9 mouse cellular contexts compared by ENCODE assay signal in genomic region chr1:23705489-23705888, GRCm38 (mm10). TPM values are rescaled to one million over a fixed set of nuclear protein-coding genes. Genes with fewer than 3 reads are reported as not detected.
DNase-seq lines count a peak whose midpoint lies in the region; ATAC-seq and TF ChIP-seq lines count a peak whose summit lies in the region.
"Had no signal": no experiment of that assay in that cellular context is flagged by ENCODE, and none has a peak within 500 bp of the region (broad histone marks: within the 10 kb centered on the region; RNA-seq: fewer than 3 reads in every experiment).

No protein-coding gene starts in this region.

- no peak overlapping the region for H3K4me3 ChIP-seq in liver, adult 2 months (ENCODE audit: insufficient read depth, low read depth, low read length)
- no peak overlapping the region for H3K4me3 ChIP-seq in liver, embryonic 11.5 days (ENCODE audit: low read depth, low read length)
- H3K4me3 ChIP-seq in forebrain, embryonic 12.5 days (replicated peaks) = no peak overlapping the region
- no peak overlapping the region for H3K4me3 ChIP-seq in kidney, adult 2 months (ENCODE audit: insufficient read depth, low read depth, low read length)
- no peak overlapping the region for H3K4me3 ChIP-seq in neural tube, embryonic 14.5 days (ENCODE audit: low read depth, low read length)
- H3K4me3 ChIP-seq: embryonic facial prominence, embryonic 12.5 days had no signal

- H3K79me2 ChIP-seq in liver, adult 2 months (ENCODE audit: control insufficient read depth, insufficient read depth, low read length) = no peaks in the 10 kb centered on the region

- no peaks in the 10 kb centered on the region for H3K36me3 ChIP-seq in liver, adult 2 months (ENCODE audit: control insufficient read depth, insufficient read depth, low read length)
- no peaks in the 10 kb centered on the region for H3K36me3 ChIP-seq in liver, embryonic 11.5 days (ENCODE audit: control insufficient read depth, insufficient read depth, low read length)
- no peaks in the 10 kb centered on the region for H3K36me3 ChIP-seq in forebrain, embryonic 12.5 days (replicated peaks)
- H3K36me3 ChIP-seq in kidney, adult 2 months (ENCODE audit: control insufficient read depth, insufficient read depth, low read length) = no peaks in the 10 kb centered on the region
- no peaks in the 10 kb centered on the region for H3K36me3 ChIP-seq in neural tube, embryonic 14.5 days (ENCODE audit: control insufficient read depth, insufficient read depth, low read length)
- H3K36me3 ChIP-seq: embryonic facial prominence, embryonic 12.5 days had no signal

- H3K4me1 ChIP-seq in liver, adult 2 months (ENCODE audit: control insufficient read depth, insufficient read depth, low read length) = no peaks in the 10 kb centered on the region
- no peaks in the 10 kb centered on the region for H3K4me1 ChIP-seq in liver, embryonic 11.5 days (replicated peaks; ENCODE audit: control insufficient read depth, insufficient read depth, low read length)
- no peaks in the 10 kb centered on the region for H3K4me1 ChIP-seq in forebrain, embryonic 12.5 days
- no peaks in the 10 kb centered on the region for H3K4me1 ChIP-seq in kidney, adult 2 months (ENCODE audit: control insufficient read depth, insufficient read depth, low read length)
- no peaks in the 10 kb centered on the region for H3K4me1 ChIP-seq in neural tube, embryonic 14.5 days (ENCODE audit: control insufficient read depth, insufficient read depth, low read length)
- H3K4me1 ChIP-seq: embryonic facial prominence, embryonic 12.5 days had no signal

- no peaks in the 10 kb centered on the region for H3K9me3 ChIP-seq in liver, embryonic 11.5 days (ENCODE audit: control insufficient read depth, low read length)
- no peaks in the 10 kb centered on the region for H3K9me3 ChIP-seq in forebrain, embryonic 12.5 days
- no peaks in the 10 kb centered on the region for H3K9me3 ChIP-seq in neural tube, embryonic 14.5 days (ENCODE audit: control insufficient read depth, low read length)
- H3K9me3 ChIP-seq: embryonic facial prominence, embryonic 12.5 days had no signal

- 14% methylated on average over 6 of the region's 6 CpGs for WGBS in liver, adult 2 months
- WGBS in liver, embryonic 11.5 days = 28% methylated on average over 6 of the region's 6 CpGs
- WGBS in forebrain, embryonic 12.5 days = 22% methylated on average over 6 of the region's 6 CpGs
- WGBS in kidney, adult 2 months = 21% methylated on average over 6 of the region's 6 CpGs
- WGBS in neural tube, embryonic 14.5 days = 23% methylated on average over 6 of the region's 6 CpGs

- TF ChIP-seq POLR2A in liver, adult 2 months (IDR thresholded peaks at IDR 0.05; ENCODE audit: extremely low read depth, insufficient read depth, low read length) = no peak
- no peak for TF ChIP-seq POLR2A in brain, embryonic 14.5 days (IDR thresholded peaks at IDR 0.05; ENCODE audit: borderline replicate concordance, extremely low read depth, insufficient read depth, insufficient read length, poor library complexity, severe bottlenecking)
- no peak for TF ChIP-seq POLR2A in kidney, adult 2 months (IDR thresholded peaks at IDR 0.05; ENCODE audit: low read depth, low read length)

- H3K27me3 ChIP-seq in liver, adult 2 months (ENCODE audit: control insufficient read depth, insufficient read depth, low read length) = no peaks in the 10 kb centered on the region
- no peaks in the 10 kb centered on the region for H3K27me3 ChIP-seq in liver, embryonic 11.5 days (replicated peaks; ENCODE audit: control insufficient read depth, insufficient read depth, low read length)
- H3K27me3 ChIP-seq in forebrain, embryonic 12.5 days = no peaks in the 10 kb centered on the region
- no peaks in the 10 kb centered on the region for H3K27me3 ChIP-seq in kidney, adult 2 months (replicated peaks; ENCODE audit: control insufficient read depth, insufficient read depth, low read length)
- H3K27me3 ChIP-seq in neural tube, embryonic 14.5 days (ENCODE audit: control insufficient read depth, insufficient read depth, low read length) = no peaks in the 10 kb centered on the region
- H3K27me3 ChIP-seq: embryonic facial prominence, embryonic 12.5 days had no signal

- H3K4me2 ChIP-seq in liver, embryonic 11.5 days = no peak overlapping the region
- H3K4me2 ChIP-seq in forebrain, embryonic 12.5 days = no peak overlapping the region
- H3K4me2 ChIP-seq in neural tube, embryonic 14.5 days (ENCODE audit: low read depth, low read length) = no peak overlapping the region
- H3K4me2 ChIP-seq: embryonic facial prominence, embryonic 12.5 days had no signal

- intact Hi-C loops in left cerebral cortex, postnatal 36 days (cut with DNase I) = loop anchor here (2.0 to 10.0 kb wide), 4 partner anchors 87 to 539 kb away; no protein-coding TSS in a partner anchor

- H3K9ac ChIP-seq in liver, adult 2 months (ENCODE audit: low read depth, low read length) = no peak overlapping the region
- no peak overlapping the region for H3K9ac ChIP-seq in liver, embryonic 11.5 days (ENCODE audit: low read depth, low read length)
- H3K9ac ChIP-seq in forebrain, embryonic 12.5 days = no peak overlapping the region
- no peak overlapping the region for H3K9ac ChIP-seq in neural tube, embryonic 14.5 days (replicated peaks; ENCODE audit: low read depth, low read length)
- H3K9ac ChIP-seq: embryonic facial prominence, embryonic 12.5 days had no signal

- TF ChIP-seq CTCF in liver, adult 2 months (IDR thresholded peaks at IDR 0.05; ENCODE audit: low read depth, low read length) = peak; percentile 41; the same call in 1 of the 2 replicates
- peak; percentile 77; the same call in 1 of the 2 replicates for TF ChIP-seq CTCF in brain, embryonic 14.5 days (IDR thresholded peaks at IDR 0.05; ENCODE audit: borderline replicate concordance, extremely low read depth, insufficient read depth, insufficient read length)
- TF ChIP-seq CTCF in kidney, adult 2 months (conservative IDR thresholded peaks at IDR 0.05; ENCODE audit: insufficient read depth, insufficient read length, low read depth, low read length) = peak; percentile 64

- DNase-seq in liver, adult 2 months (ENCODE audit: extremely low read depth, low read depth, low spot score) = no peak
- DNase-seq in liver, embryonic 11.5 days (ENCODE audit: low spot score) = no peak
- DNase-seq in brain, embryonic 14.5 days (ENCODE audit: low read depth) = peak; percentile 83
- DNase-seq in kidney, adult 2 months = peak; percentile 62
- peak; percentile 43 to 52 for DNase-seq in left cerebral cortex, postnatal 36 days (ENCODE audit: low spot score in 2 of 2)

- no peak for ATAC-seq in liver, embryonic 11.5 days (replicated peaks; ENCODE audit: low FRiP score)
- ATAC-seq in forebrain, embryonic 12.5 days (ENCODE audit: low FRiP score) = peak; percentile 91
- peak; percentile 85; the same call in 1 of the 2 replicates for ATAC-seq in neural tube, embryonic 14.5 days (ENCODE audit: low read depth)
- ATAC-seq in erythroblast, adult 5-6 weeks (replicated peaks; ENCODE audit: low FRiP score, poor library complexity, severe bottlenecking) = no peak

- no peak overlapping the region for H3K27ac ChIP-seq in liver, adult 2 months (replicated peaks; ENCODE audit: insufficient read depth, low read depth, low read length)
- no peak overlapping the region for H3K27ac ChIP-seq in liver, embryonic 11.5 days (ENCODE audit: low read depth, low read length)
- H3K27ac ChIP-seq in forebrain, embryonic 12.5 days = no peak overlapping the region
- H3K27ac ChIP-seq in kidney, adult 2 months (ENCODE audit: insufficient read depth, low read depth, low read length) = no peak overlapping the region
- no peak overlapping the region for H3K27ac ChIP-seq in neural tube, embryonic 14.5 days (ENCODE audit: low read depth, low read length)
- H3K27ac ChIP-seq: embryonic facial prominence, embryonic 12.5 days had no signal

RNA-seq across cellular contexts. Expression of gene B3gat2, which starts 56.1 kb away (rescaled TPM):
- total RNA-seq in liver, adult 2 months (2014; rRNA removed) = under 0.01 TPM in 1 of 2 replicates, not detected in the other
- polyA plus RNA-seq in liver, adult 2 months (2012; rRNA removed) = not detected in 2 replicates
- 0.23 and 0.55 TPM in 2 replicates for polyA plus RNA-seq in liver, embryonic 11.5 days (2014; fragmentation: Nextera tagmentation; extraction: Ambion mirVana)
- 20.4 and 24.5 TPM in 2 replicates for polyA plus RNA-seq in brain, embryonic 14.5 days (2012; rRNA removed)
- polyA plus RNA-seq in forebrain, embryonic 12.5 days (2016; fragmentation: Nextera tagmentation; extraction: Ambion mirVana) = 2.5 and 2.7 TPM in 2 replicates
- 58.8 and 81.1 TPM in 2 replicates for polyA plus RNA-seq in kidney, adult 2 months (2012; rRNA removed)
- total RNA-seq in left cerebral cortex, postnatal 36 days (2021) = 10 to 100 TPM in 1 of 2 experiments, 1 to 10 TPM in 1; 9.0 to 10.2 TPM
- polyA plus RNA-seq in neural tube, embryonic 14.5 days (2014; fragmentation: Nextera tagmentation; extraction: Ambion mirVana) = 29.3 and 34.7 TPM in 2 replicates
- total RNA-seq in erythroblast, adult 5-6 weeks (2015; ENCODE audit: low replicate concordance) = not detected in 2 replicates
- 0.43 and 3.1 TPM in 2 replicates for total RNA-seq in erythroblast, adult 5-6 weeks (2017; ENCODE audit: low replicate concordance)

Comparison
In these comparisons a context has a peak if more than half of its experiments do, and no peak if none do; other contexts are left out.
1. DNase-seq: peak in brain, embryonic 14.5 days (single experiment), kidney, adult 2 months (single experiment) and left cerebral cortex, postnatal 36 days (2 of 2); none in liver, adult 2 months (single experiment) and liver, embryonic 11.5 days (single experiment).
2. ATAC-seq: peak in forebrain, embryonic 12.5 days (single experiment) and neural tube, embryonic 14.5 days (single experiment); none in liver, embryonic 11.5 days (single experiment) and erythroblast, adult 5-6 weeks (single experiment).
3. Peak in every context shown above with its lines, with median percentiles within 50 percentile points of each other: CTCF ChIP-seq.